Mouse (Mus musculus) kidney, postnatal 36 days (tissue): ENCODE data around the gene Tlx1.
A peak's percentile ranks its signal among the peaks of the same experiment; 100 is the strongest.

Experiments
- DNase-seq, 2 experiments: peaks; one replicate each; pipeline ENCODE4 v3.0.0; 2021 to 2022; ENCODE audit warnings: mixed read lengths in 2 of 2

Tlx1 gene

DNA sequence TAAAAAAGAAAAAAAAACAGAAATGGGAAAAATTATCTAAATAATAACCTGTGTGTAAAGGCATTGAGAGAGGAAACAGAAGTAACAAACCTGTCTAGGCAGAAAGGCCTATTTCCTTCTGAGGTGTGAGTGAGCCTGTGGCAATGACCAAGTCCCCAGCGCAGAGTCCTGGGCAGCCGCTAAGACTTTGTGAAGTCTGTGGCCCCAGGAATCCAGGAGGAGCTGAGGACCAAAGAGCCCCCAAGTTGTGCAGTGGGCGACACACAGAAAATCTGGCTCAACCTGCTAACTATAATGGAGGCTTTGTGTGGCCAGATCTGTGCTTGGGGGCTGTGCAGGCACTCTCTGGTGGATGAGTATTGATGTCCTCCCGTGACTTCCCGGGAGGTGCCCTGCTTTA, 9.0 kb downstream of the Tlx1 start:
- DNase-seq, result no peak

DNA sequence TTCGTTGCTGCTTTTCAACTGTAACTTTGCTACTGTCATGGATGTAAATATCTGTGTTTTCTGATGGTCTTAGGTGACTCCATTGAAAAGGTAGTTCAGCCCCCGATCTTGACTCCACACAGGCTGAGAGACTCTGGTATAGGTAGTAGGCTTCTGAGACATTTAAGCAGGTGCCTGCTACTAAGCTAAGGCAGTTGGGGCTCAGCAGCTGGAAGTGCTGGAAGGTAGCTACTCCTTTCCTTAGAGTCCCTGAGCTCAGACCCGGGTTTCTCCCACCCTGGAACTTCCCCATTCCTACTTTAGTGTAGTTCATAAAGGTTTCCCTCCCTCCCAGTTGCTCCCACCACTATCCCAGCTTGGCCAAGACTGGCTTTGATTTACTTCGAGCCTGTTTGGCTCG, 9.5 kb downstream of the Tlx1 start:
- no peak for DNase-seq

GRCm38 (mm10) chr19:45160523-45160922, 10.0 kb downstream of the Tlx1 start:
- DNase-seq, result no peak

GRCm38 (mm10) chr19:45161093-45161492, 10.6 kb downstream of the Tlx1 start:
- DNase-seq, result peak; percentile 75 to 87

GRCm38 (mm10) chr19:45162181-45162580, 11.7 kb downstream of the Tlx1 start:
- DNase-seq, result no peak

DNA sequence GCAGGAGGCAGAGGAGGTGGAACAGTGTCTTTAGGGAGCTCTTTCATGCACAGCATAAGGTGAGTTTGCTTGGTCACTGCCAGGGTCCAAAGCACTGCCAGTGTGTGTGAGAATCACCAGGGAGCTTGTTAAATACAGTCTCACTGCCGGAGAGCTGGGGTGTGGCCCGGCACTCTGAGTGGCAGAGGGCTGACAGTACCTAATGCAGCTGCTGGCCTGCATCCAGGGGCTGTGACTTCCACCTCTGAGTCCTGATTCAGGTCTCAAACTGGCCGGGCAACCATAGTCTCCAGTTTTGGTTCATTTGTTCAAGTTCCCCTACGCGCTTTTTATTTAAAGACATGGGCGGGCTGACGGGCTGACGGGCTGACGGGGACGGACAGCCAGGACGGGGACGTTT, 12.4 kb downstream of the Tlx1 start:
- DNase-seq, result no peak

GRCm38 (mm10) chr19:45170451-45170850, 20.0 kb downstream of the Tlx1 start:
- DNase-seq, result no peak

DNA sequence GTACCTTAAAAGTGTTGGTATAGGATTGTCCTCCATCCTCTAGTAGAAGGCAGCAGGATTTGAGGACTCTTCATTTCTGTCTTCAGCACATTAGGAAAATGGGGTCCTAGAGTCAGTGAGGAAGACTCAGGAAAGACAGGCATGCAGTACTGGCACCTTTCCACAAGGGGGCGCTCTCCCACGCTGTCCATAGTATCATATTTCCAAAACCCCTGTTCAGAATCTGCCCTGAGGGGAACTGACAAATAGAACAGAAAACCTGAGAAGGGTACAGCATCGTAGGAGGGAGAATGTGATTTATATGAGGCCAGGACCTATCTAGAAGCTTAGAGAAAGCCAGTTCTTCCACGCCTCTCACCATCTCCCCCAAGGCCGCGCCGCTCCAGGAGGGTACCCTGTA, 24.3 kb downstream of the Tlx1 start:
- peak in 1 of 2 experiments; percentile 59 for DNase-seq

GRCm38 (mm10) chr19:45176269-45176668, 25.8 kb downstream of the Tlx1 start:
- DNase-seq, result no peak

- DNase-seq, result peak; percentile 61 to 86
Measured at GRCm38 (mm10) chr19:45177004-45177737, 26.7 kb downstream of the Tlx1 start.

- DNase-seq, result no peak
Measured at GRCm38 (mm10) chr19:45179451-45179850, 29.0 kb downstream of the Tlx1 start.

DNA sequence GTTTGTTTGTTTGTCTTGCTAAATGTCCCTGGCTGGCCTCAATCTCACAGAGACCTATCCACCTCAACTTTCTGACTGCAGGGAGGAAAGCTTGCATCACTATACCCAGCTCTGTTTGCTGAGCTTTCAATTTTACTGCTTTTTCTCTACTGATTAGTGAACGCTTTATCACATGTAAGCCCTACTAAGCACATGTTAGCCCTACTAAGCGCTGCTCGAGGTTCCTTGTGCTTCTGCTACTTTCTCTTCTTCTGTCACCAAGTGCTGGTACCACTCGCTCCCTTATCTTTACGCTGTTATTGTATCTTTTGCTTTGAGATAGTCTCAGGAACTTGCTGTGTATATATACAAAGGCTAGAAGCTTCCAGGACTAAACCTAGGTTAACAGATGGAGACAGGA, 30.0 kb downstream of the Tlx1 start:
- no peak for DNase-seq

GRCm38 (mm10) chr19:45194651-45195050, 44.2 kb downstream of the Tlx1 start:
- no peak for DNase-seq

GRCm38 (mm10) chr19:45196967-45197366, 46.5 kb downstream of the Tlx1 start:
- no peak for DNase-seq

- no peak for DNase-seq
Measured at GRCm38 (mm10) chr19:45205311-45206105, 55.0 kb downstream of the Tlx1 start.
